Mouse (Mus musculus) limb, embryonic 10.5 days (tissue): ENCODE results near the gene Togaram2. TPM values are rescaled to one million over a fixed set of nuclear protein-coding genes. Genes with fewer than 3 reads are reported as not detected.
"Not testable (repeated sequence)": the region's sequence is repeated elsewhere in the genome, so short reads cannot be mapped to it uniquely, and the experiment has no call there.

ENCODE experiments used
- DNase-seq: peaks from one replicate; pipeline ENCODE4 v3.0.0-alpha.2; 2017; ENCODE audit warnings: low spot score
- H3K27ac ChIP-seq: fragments of 300-500 bp; sonication (generic); 2 replicates; pipeline ENCODE4 v1.5.1; 2016; ENCODE audit warnings: mild to moderate bottlenecking
- H3K27me3 ChIP-seq: fragments of 300-500 bp; sonication (generic); 2 replicates; pipeline ENCODE4 v1.6.1; 2016; ENCODE audit warnings: low read depth, mild to moderate bottlenecking; ENCODE audit not compliant: poor library complexity, severe bottlenecking
- H3K36me3 ChIP-seq: fragments of 300-500 bp; sonication (generic); 2 replicates; pipeline ENCODE4 v1.6.1; 2016; ENCODE audit warnings: mild to moderate bottlenecking, moderate library complexity
- H3K4me1 ChIP-seq: fragments of 300-500 bp; sonication (generic); 2 replicates; pipeline ENCODE4 v1.6.1; 2016
- H3K4me3 ChIP-seq: fragments of 300-500 bp; sonication (generic); 2 replicates; pipeline ENCODE4 v1.5.1; 2016; ENCODE audit warnings: mild to moderate bottlenecking, moderate library complexity
- H3K9me3 ChIP-seq: fragments of 300-500 bp; sonication (generic); replicated peaks from 2 replicates; pipeline ENCODE4 v1.6.1; 2016; ENCODE audit warnings: mild to moderate bottlenecking
- WGBS: fragments of 180-500 bp; shearing (Covaris S2); methylation state at CpG from one replicate; pipeline ENCODE4 v1.1.7; 2016; 5-methylcytosine and 5-hydroxymethylcytosine counted together
- polyA plus RNA-seq: library from polyadenylated mRNA; unstranded; fragments of >200 nt; fragmentation: Nextera tagmentation; extraction: Ambion mirVana; gene quantifications from 2 replicates; pipeline ENCODE4 v1.2.1, GENCODE M21; 2016

Togaram2 gene
- not detected in 2 replicates for polyA plus RNA-seq

GRCm38 (mm10) chr17:71673092-71673491 lies at the start of gene Togaram2:
Togaram2 (plus strand) TSS chr17:71673261.
- 74% methylated on average over 9 of the region's 9 CpGs for WGBS
- DNase-seq = no peak
- Histone ChIP-seq H3K27me3 (no peaks in the 10 kb centered on the region), H3K4me3 (no peak within 1 kb of the TSS), H3K4me1 (no peaks in the 10 kb centered on the region; the same call in 1 of the 2 replicates), H3K27ac (no peak within 1 kb of the TSS), H3K36me3 (no peaks in the 10 kb centered on the region), H3K9me3 (no peaks in the 10 kb centered on the region)

DNA sequence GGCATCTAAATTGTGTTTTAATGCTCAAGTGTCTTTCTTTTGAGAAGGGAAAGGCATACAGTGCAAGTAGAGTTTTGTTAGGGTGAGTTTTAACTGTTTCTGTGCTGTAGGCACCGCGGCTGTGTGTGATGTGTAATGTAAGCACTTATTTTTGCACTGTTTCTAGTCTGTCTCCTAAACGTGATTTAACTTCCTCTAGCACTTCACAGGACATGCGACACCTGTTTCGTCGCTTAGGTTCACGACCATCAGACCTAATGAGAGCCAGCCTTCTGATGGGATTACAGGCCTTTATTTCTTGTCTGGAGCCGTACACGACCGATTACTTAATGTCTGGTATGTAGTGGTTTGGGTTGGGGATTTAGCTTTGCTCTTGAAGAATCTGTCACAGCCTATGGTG lies 41.3 kb upstream of the Togaram2 start:
- WGBS = 85% methylated on average over 10 of the region's 10 CpGs
- no peak overlapping the region for H3K27ac ChIP-seq
- DNase-seq = no peak
- H3K4me1 ChIP-seq = no peaks in the 10 kb centered on the region
- H3K27me3 ChIP-seq = no peaks in the 10 kb centered on the region
- H3K4me3 ChIP-seq = no peak overlapping the region
- no peaks in the 10 kb centered on the region for H3K9me3 ChIP-seq
- H3K36me3 ChIP-seq = peaks cover 96% of the 10 kb centered on the region

- Histone ChIP-seq H3K27me3 (no peaks in the 10 kb centered on the region), H3K4me1 (no peaks in the 10 kb centered on the region), H3K9me3 (no peaks in the 10 kb centered on the region), H3K27ac (no peak overlapping the region), H3K4me3 (no peak overlapping the region), H3K36me3 (peaks cover 96% of the 10 kb centered on the region)
- DNase-seq = no peak
- WGBS = 92% methylated on average over 8 of the region's 8 CpGs
Observed at GRCm38 (mm10) chr17:71633350-71633749, 39.7 kb upstream of the Togaram2 start.

- Histone ChIP-seq H3K9me3 (no peaks in the 10 kb centered on the region), H3K27me3 (no peaks in the 10 kb centered on the region), H3K27ac (no peak overlapping the region), H3K4me3 (no peak overlapping the region), H3K36me3 (peaks cover 97% of the 10 kb centered on the region), H3K4me1 (no peaks in the 10 kb centered on the region)
- 97% methylated on average over 8 of the region's 8 CpGs for WGBS
- DNase-seq = no peak
Observed at GRCm38 (mm10) chr17:71636786-71637185, 36.3 kb upstream of the Togaram2 start.

GRCm38 (mm10) chr17:71637750-71638265 lies 35.3 kb upstream of the Togaram2 start:
- Histone ChIP-seq H3K27me3 (no peaks in the 10 kb centered on the region), H3K9me3 (no peaks in the 10 kb centered on the region), H3K27ac (no peak overlapping the region), H3K36me3 (peaks cover 98% of the 10 kb centered on the region), H3K4me1 (no peaks in the 10 kb centered on the region), H3K4me3 (no peak overlapping the region)
- no peak for DNase-seq
- 87% methylated on average over 4 of the region's 4 CpGs for WGBS

- not testable (repeated sequence) for H3K27me3 ChIP-seq, H3K4me1 ChIP-seq, H3K27ac ChIP-seq, DNase-seq, H3K9me3 ChIP-seq, H3K4me3 ChIP-seq
- peaks cover 98% of the 10 kb centered on the region for H3K36me3 ChIP-seq
- 90% methylated on average over 5 of the region's 5 CpGs for WGBS
Observed at GRCm38 (mm10) chr17:71639056-71639455, 34.0 kb upstream of the Togaram2 start.

- Histone ChIP-seq H3K27me3 (no peaks in the 10 kb centered on the region), H3K4me3 (no peak overlapping the region), H3K36me3 (peaks cover 96% of the 10 kb centered on the region), H3K4me1 (no peaks in the 10 kb centered on the region), H3K27ac (no peak overlapping the region), H3K9me3 (no peaks in the 10 kb centered on the region)
- WGBS = 95% methylated on average over 9 of the region's 9 CpGs
- no peak for DNase-seq
Observed at GRCm38 (mm10) chr17:71640421-71641085, 32.5 kb upstream of the Togaram2 start.

DNA sequence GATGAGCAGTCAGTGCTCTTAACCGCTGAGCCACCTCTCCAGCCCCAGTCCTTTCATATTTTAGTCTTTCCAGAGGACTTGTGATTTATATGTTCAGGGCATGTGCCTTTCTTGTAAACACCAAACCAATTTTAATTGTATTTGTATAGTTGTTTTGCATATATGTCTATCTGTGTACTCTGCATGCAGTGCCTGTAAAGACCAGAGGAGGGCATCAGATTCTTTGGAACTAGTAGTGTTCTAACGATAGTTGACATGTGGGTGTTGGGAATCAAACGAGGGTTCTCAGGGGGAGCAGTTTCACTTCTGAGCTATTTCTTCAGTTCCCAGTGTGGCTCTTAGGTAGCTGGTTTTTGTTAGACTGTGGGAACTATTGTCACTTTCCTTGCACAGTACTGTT lies 30.9 kb upstream of the Togaram2 start:
- no peaks in the 10 kb centered on the region for H3K9me3 ChIP-seq
- DNase-seq = no peak
- H3K27ac ChIP-seq = no peak overlapping the region
- H3K4me1 ChIP-seq = no peaks in the 10 kb centered on the region
- no peak overlapping the region for H3K4me3 ChIP-seq
- H3K36me3 ChIP-seq = peaks cover 96% of the 10 kb centered on the region
- H3K27me3 ChIP-seq = no peaks in the 10 kb centered on the region
- WGBS = 92% methylated on average over 3 of the region's 3 CpGs

GRCm38 (mm10) chr17:71650011-71650410 lies 23.1 kb upstream of the Togaram2 start:
- Histone ChIP-seq H3K9me3 (no peaks in the 10 kb centered on the region), H3K27ac (no peak overlapping the region), H3K4me3 (no peak overlapping the region), H3K4me1 (no peaks in the 10 kb centered on the region), H3K36me3 (peaks cover 94% of the 10 kb centered on the region), H3K27me3 (no peaks in the 10 kb centered on the region)
- WGBS = 93% methylated on average over 9 of the region's 9 CpGs
- DNase-seq = no peak

GRCm38 (mm10) chr17:71652495-71652894 lies 20.6 kb upstream of the Togaram2 start:
- no peaks in the 10 kb centered on the region for H3K4me1 ChIP-seq
- no peak overlapping the region for H3K27ac ChIP-seq
- no peak overlapping the region for H3K4me3 ChIP-seq
- no peak for DNase-seq
- no peaks in the 10 kb centered on the region for H3K9me3 ChIP-seq
- WGBS = 91% methylated on average over 2 of the region's 2 CpGs
- peaks cover 94% of the 10 kb centered on the region for H3K36me3 ChIP-seq
- no peaks in the 10 kb centered on the region for H3K27me3 ChIP-seq

GRCm38 (mm10) chr17:71652934-71653333 lies 20.1 kb upstream of the Togaram2 start:
- Histone ChIP-seq H3K9me3 (no peaks in the 10 kb centered on the region), H3K4me1 (no peaks in the 10 kb centered on the region)
- 90% methylated on average over 5 of the region's 5 CpGs for WGBS

GRCm38 (mm10) chr17:71657521-71657920 lies 15.5 kb upstream of the Togaram2 start:
- Histone ChIP-seq H3K36me3 (peaks cover 65% of the 10 kb centered on the region), H3K4me1 (no peaks in the 10 kb centered on the region), H3K4me3 (no peak overlapping the region), H3K27ac (no peak overlapping the region), H3K9me3 (no peaks in the 10 kb centered on the region), H3K27me3 (no peaks in the 10 kb centered on the region)
- WGBS = 91% methylated on average over 4 of the region's 4 CpGs
- no peak for DNase-seq

More at GRCm38 (mm10) chr17:71652934-71653333, 20.1 kb upstream of the Togaram2 start:
- H3K27ac ChIP-seq = no peak overlapping the region
- H3K27me3 ChIP-seq = no peaks in the 10 kb centered on the region
- DNase-seq = no peak
- H3K4me3 ChIP-seq = no peak overlapping the region
- peaks cover 94% of the 10 kb centered on the region for H3K36me3 ChIP-seq

DNA sequence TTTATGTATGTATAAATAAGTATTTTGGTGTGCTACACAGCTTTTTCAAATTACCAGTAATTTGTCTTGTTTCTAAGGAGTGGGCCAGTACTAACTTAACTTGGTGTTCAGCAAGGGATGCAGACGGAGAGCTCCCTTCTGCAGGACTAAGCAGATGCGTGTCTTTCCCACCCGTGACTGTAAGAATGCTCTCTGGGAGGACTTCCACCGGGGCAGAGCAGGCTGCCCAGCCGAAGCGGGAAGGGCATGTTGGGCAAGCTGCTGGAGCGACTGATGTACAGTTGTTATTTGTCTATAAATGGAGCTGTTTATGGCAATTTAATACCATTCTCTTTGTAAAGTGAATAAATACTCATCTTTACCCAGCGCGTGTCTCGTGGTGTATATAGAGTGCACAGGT lies 14.4 kb upstream of the Togaram2 start:
- Histone ChIP-seq H3K36me3 (peaks cover 55% of the 10 kb centered on the region), H3K4me1 (peaks cover 3% of the 10 kb centered on the region; the same call in 1 of the 2 replicates), H3K27ac (no peak overlapping the region), H3K4me3 (no peak overlapping the region), H3K9me3 (no peaks in the 10 kb centered on the region), H3K27me3 (no peaks in the 10 kb centered on the region)
- 96% methylated on average over 10 of the region's 10 CpGs for WGBS
- no peak for DNase-seq
